Mouse (Mus musculus): ENCODE measurements around the gene Gcnt4.

DNA sequence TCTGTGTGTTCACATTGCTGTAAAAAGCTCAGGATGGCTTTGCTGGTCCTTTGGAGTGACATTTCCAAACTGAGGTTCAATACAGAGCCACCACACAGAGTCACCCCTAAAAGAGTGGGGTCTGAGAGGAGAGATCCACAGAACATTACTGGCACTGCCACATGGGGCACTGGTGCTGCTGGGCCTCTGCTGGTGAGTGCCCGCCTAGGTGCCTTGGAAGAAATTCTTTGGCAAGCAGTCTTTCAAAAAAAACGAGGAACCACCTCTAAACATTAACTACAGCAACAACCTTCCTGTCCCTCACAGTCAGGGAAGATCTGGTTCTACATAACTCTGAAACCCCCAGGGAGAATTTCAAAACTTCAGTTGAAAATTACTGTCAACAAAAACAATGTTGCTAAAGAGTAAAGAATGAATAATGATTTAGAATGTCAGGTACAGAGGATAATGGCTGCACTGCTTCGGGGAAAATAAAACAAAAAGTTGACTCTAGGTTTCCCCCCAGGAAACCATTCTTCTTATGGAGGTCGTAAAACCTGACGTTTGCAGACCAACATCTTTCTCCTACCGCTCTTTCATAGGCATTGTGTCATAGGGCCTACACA is 11.8 kb downstream of the Gcnt4 start:
- 0 out of 2 replicates have a peak, but pooled peaks have one; percentile 10 for TF ChIP-seq CTCF (IDR thresholded peaks at IDR 0.05; ENCODE audit: low read depth)
- no peak for TF ChIP-seq EP300 (optimal IDR thresholded peaks at IDR 0.05)
